Mouse (Mus musculus) gastrocnemius, postnatal 10 days (tissue): ENCODE results near the gene Gm3259. TPM values are rescaled to one million over a fixed set of nuclear protein-coding genes. Genes with fewer than 3 reads are reported as not detected.
"Not testable (repeated sequence)": the region's sequence is repeated elsewhere in the genome, so short reads cannot be mapped to it uniquely, and the experiment has no call there.

Source experiments
- DNase-seq: peaks from one replicate; pipeline ENCODE4 v3.0.0; 2021; ENCODE audit warnings: mixed read lengths
- long read RNA-seq, 2 experiments: library from polyadenylated mRNA; stranded (forward); transcript quantifications; one replicate each; pipeline ENCODE4 v2.0.0; 2021
- total RNA-seq, 2 experiments: library from RNA; stranded (reverse); gene quantifications; 2 replicates each; pipeline ENCODE4 v1.2.3; 2021

The Gm3259 gene
- not detected for total RNA-seq
- long read RNA-seq, experiment 1: 0 reads
- long read RNA-seq, experiment 2: 0 reads

DNA sequence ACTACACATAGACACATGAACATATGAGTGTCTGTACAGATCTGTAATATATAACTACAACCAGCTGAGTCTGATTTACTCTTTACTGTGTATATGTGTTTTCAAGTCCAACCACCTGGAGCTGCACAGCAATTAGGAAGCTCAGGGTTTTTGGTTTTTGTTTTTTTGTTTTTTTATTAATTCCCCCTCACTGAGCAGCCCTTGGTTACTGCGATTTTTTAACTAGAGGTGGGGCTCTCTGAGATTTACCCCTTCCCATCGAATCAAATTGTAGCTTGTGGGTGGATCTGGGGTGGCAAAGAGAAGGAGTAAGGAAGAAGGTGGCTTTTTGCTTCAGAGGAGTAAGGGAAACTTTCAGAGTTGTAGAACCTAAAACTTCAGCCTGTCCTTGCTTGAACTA is at the start of gene Gm3259:
Gm3259 (plus strand) TSS at position 301 of the 400 bp plus-strand sequence.
- not testable (repeated sequence) for DNase-seq

DNA sequence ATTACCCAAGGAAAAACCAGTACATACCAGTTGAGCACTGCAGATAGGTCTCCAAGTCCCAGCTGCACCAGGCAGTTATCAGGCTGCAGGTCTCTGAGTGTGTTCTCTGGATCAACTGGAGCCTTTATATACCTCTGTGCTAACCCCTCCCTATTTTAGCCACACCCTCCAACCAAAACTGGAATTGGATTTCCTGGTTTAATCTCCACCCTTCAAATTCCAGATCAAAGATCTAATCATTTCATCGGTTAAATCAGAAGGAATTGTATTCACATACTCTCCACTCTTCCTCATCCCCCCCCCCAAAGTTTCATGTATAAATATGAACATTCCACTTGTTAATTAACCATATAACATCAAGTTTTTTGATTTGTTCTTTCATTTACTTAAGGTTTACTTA is 33.0 kb upstream of the Gm3259 start, which contains the start of gene Gm10424:
Gm10424 (minus strand) TSS at position 101 of the 400 bp plus-strand sequence.
- not testable (repeated sequence) for DNase-seq

Other genes with a start within 250 kb of the Gm3259 start
- not detected for gene Gm7942, start 199.0 kb upstream of the Gm3259 start, total RNA-seq
- gene Gm16513, start 123.3 kb upstream of the Gm3259 start, total RNA-seq: not detected
- not detected for gene Gm10424, start 33.1 kb upstream of the Gm3259 start, total RNA-seq
- not detected for gene D5Ertd577e, start 150.9 kb downstream of the Gm3259 start, total RNA-seq
- gene Gm3286, start 204.8 kb downstream of the Gm3259 start, total RNA-seq: not detected